Mouse (Mus musculus) heart, postnatal 25 days (tissue): ENCODE data around the gene Tcea2. TPM values are rescaled to one million over a fixed set of nuclear protein-coding genes. Genes with fewer than 3 reads are reported as not detected.
A peak's percentile ranks its signal among the peaks of the same experiment; 100 is the strongest.

Experiments
- DNase-seq: peaks from one replicate; pipeline ENCODE4 v3.0.0; 2022; ENCODE audit warnings: low spot score
- intact Hi-C: fragments of 180-260 bp; cut with DNase I; formaldehyde crosslinking; loops from one replicate; pipeline ENCODE4 v1.15.1; 2025
- total RNA-seq, 2 experiments: library from RNA; stranded (reverse); gene quantifications; 2 replicates each; pipeline ENCODE4 v1.2.3; 2021

Tcea2 gene
- 1 to 10 TPM; 5.8 to 6.4 TPM for total RNA-seq

- intact Hi-C loops = loop anchor here (2.0 to 10.0 kb wide), 3 partner anchors 27 to 195 kb away; no protein-coding TSS in a partner anchor
- peak; percentile 48 for DNase-seq
These were observed at the start of gene Tcea2 for GRCm38 (mm10) chr2:181679951-181680715. Tcea2 (plus strand) TSS chr2:181680310.

- intact Hi-C loops = no loop called here
- DNase-seq = no peak
These were observed 47.5 kb upstream of the Tcea2 start for GRCm38 (mm10) chr2:181632624-181633023.

- intact Hi-C loops = no loop called here
- no peak for DNase-seq
These were observed 44.2 kb upstream of the Tcea2 start for GRCm38 (mm10) chr2:181635865-181636264.

GRCm38 (mm10) chr2:181644361-181644760 lies 35.7 kb upstream of the Tcea2 start:
- DNase-seq = no peak
- intact Hi-C loops = no loop called here

GRCm38 (mm10) chr2:181645666-181646065 lies 34.4 kb upstream of the Tcea2 start:
- intact Hi-C loops = no loop called here
- DNase-seq = no peak

GRCm38 (mm10) chr2:181646626-181647472 lies 33.3 kb upstream of the Tcea2 start:
- DNase-seq = no peak
- intact Hi-C loops = no loop called here

GRCm38 (mm10) chr2:181648926-181649325 lies 31.2 kb upstream of the Tcea2 start:
- no peak for DNase-seq
- intact Hi-C loops = no loop called here

- intact Hi-C loops = no loop called here
- no peak for DNase-seq
These were observed 27.0 kb upstream of the Tcea2 start for GRCm38 (mm10) chr2:181653065-181653464.

- intact Hi-C loops = no loop called here
- DNase-seq = no peak
These were observed 26.6 kb upstream of the Tcea2 start for GRCm38 (mm10) chr2:181653523-181653922.

GRCm38 (mm10) chr2:181656734-181657133 lies 23.4 kb upstream of the Tcea2 start, which contains the start of gene Gm29797:
Gm29797 (plus strand) TSS chr2:181657034.
- DNase-seq = no peak
- intact Hi-C loops = no loop called here

- intact Hi-C loops = no loop called here
- DNase-seq = no peak
These were observed 22.7 kb upstream of the Tcea2 start for GRCm38 (mm10) chr2:181657441-181657840.

- intact Hi-C loops = no loop called here
These were observed 21.6 kb upstream of the Tcea2 start for GRCm38 (mm10) chr2:181658528-181658927.

GRCm38 (mm10) chr2:181658930-181659555 lies 21.1 kb upstream of the Tcea2 start:
- intact Hi-C loops = loop anchor here (1.0 kb wide), 1 partner anchor 19 kb away; no protein-coding TSS in a partner anchor

More at GRCm38 (mm10) chr2:181658528-181658927, 21.6 kb upstream of the Tcea2 start:
- no peak for DNase-seq

GRCm38 (mm10) chr2:181659609-181660055 lies 20.5 kb upstream of the Tcea2 start:
- DNase-seq = peak; percentile 86
- intact Hi-C loops = loop anchor here (1.0 kb wide), 1 partner anchor 19 kb away; no protein-coding TSS in a partner anchor

More at GRCm38 (mm10) chr2:181658930-181659555, 21.1 kb upstream of the Tcea2 start:
- peak; percentile 49 for DNase-seq

- DNase-seq = no peak
- intact Hi-C loops = loop anchor here (1.0 kb wide), 1 partner anchor 13 kb away; no protein-coding TSS in a partner anchor
These were observed 17.4 kb upstream of the Tcea2 start for GRCm38 (mm10) chr2:181662620-181663297.

GRCm38 (mm10) chr2:181663298-181663630 lies 16.8 kb upstream of the Tcea2 start:
- DNase-seq = peak; percentile 78
- intact Hi-C loops = loop anchor here (1.0 kb wide), 1 partner anchor 12 kb away; no protein-coding TSS in a partner anchor

- no peak for DNase-seq
- intact Hi-C loops = loop anchor here (10.0 kb wide), 1 partner anchor 186 kb away; no protein-coding TSS in a partner anchor
These were observed 9.7 kb upstream of the Tcea2 start for GRCm38 (mm10) chr2:181670285-181670912.

- intact Hi-C loops = loop anchor here (10.0 kb wide), 1 partner anchor 186 kb away; no protein-coding TSS in a partner anchor
- DNase-seq = no peak
These were observed 9.2 kb upstream of the Tcea2 start for GRCm38 (mm10) chr2:181670913-181671311.

GRCm38 (mm10) chr2:181671326-181671725 lies 8.8 kb upstream of the Tcea2 start, which contains the start of gene Sox18:
Sox18 (minus strand) TSS chr2:181671640.
- intact Hi-C loops = loop anchor here (10.0 kb wide), 1 partner anchor 187 kb away; no protein-coding TSS in a partner anchor
- peak; percentile 76 for DNase-seq
